Mouse (Mus musculus): ENCODE measurements around the gene Arih2.

Arih2 gene

GRCm38 (mm10) chr9:108579344-108579690 lies 69.9 kb downstream of the Arih2 start:
- no peak for DNase-seq (ENCODE audit: low spot score)

- DNase-seq (ENCODE audit: low spot score): peak; percentile 95
These were observed 70.4 kb downstream of the Arih2 start, which contains the start of gene Wdr6 for GRCm38 (mm10) chr9:108578545-108579343. Gene Wdr6 (minus strand): TSS chr9:108578739.

- DNase-seq (ENCODE audit: low spot score): peak; percentile 65
These were observed 71.1 kb downstream of the Arih2 start for GRCm38 (mm10) chr9:108577934-108578544.

- DNase-seq (ENCODE audit: low spot score): no peak
These were observed 72.2 kb downstream of the Arih2 start for GRCm38 (mm10) chr9:108577025-108577424.

- no peak for DNase-seq (ENCODE audit: low spot score)
These were observed 73.6 kb downstream of the Arih2 start for GRCm38 (mm10) chr9:108575321-108576297.

- no peak for DNase-seq (ENCODE audit: low spot score)
These were observed 74.3 kb downstream of the Arih2 start for GRCm38 (mm10) chr9:108574921-108575320.

- peak; percentile 84 for DNase-seq (ENCODE audit: low spot score)
These were observed 75.2 kb downstream of the Arih2 start for GRCm38 (mm10) chr9:108573774-108574690.

GRCm38 (mm10) chr9:108572321-108572720 lies 76.9 kb downstream of the Arih2 start:
- DNase-seq (ENCODE audit: low spot score): no peak

- no peak for DNase-seq (ENCODE audit: low spot score)
These were observed 77.7 kb downstream of the Arih2 start for GRCm38 (mm10) chr9:108571401-108571973.

GRCm38 (mm10) chr9:108570207-108570896 lies 78.8 kb downstream of the Arih2 start:
- peak; percentile 87 for DNase-seq (ENCODE audit: low spot score)

- DNase-seq (ENCODE audit: low spot score): peak; percentile 94
These were observed 79.6 kb downstream of the Arih2 start, which contains the start of gene Dalrd3 for GRCm38 (mm10) chr9:108569381-108570206. Gene Dalrd3 (plus strand): TSS chr9:108569886.

- no peak for DNase-seq (ENCODE audit: low spot score)
These were observed 80.7 kb downstream of the Arih2 start for GRCm38 (mm10) chr9:108568511-108568921.

GRCm38 (mm10) chr9:108567931-108568419 lies 81.2 kb downstream of the Arih2 start:
- DNase-seq (ENCODE audit: low spot score): peak; percentile 17

- peak; percentile 96 for DNase-seq (ENCODE audit: low spot score)
These were observed 82.1 kb downstream of the Arih2 start, which contains the start of gene Ndufaf3 for GRCm38 (mm10) chr9:108566815-108567776. Gene Ndufaf3 (minus strand): TSS chr9:108567434.

- no peak for DNase-seq (ENCODE audit: low spot score)
These were observed 83.0 kb downstream of the Arih2 start for GRCm38 (mm10) chr9:108565881-108566814.

- no peak for DNase-seq (ENCODE audit: low spot score)
These were observed 85.1 kb downstream of the Arih2 start for GRCm38 (mm10) chr9:108564131-108564530.

GRCm38 (mm10) chr9:108563671-108564070 lies 85.5 kb downstream of the Arih2 start:
- DNase-seq (ENCODE audit: low spot score): no peak

All from retina, embryonic 14.5 days (tissue).